Mouse (Mus musculus): ENCODE data around the gene Cd3g.
"Not testable (repeated sequence)": the region's sequence is repeated elsewhere in the genome, so short reads cannot be mapped to it uniquely, and the experiment has no call there.

Gene Cd3g

DNA sequence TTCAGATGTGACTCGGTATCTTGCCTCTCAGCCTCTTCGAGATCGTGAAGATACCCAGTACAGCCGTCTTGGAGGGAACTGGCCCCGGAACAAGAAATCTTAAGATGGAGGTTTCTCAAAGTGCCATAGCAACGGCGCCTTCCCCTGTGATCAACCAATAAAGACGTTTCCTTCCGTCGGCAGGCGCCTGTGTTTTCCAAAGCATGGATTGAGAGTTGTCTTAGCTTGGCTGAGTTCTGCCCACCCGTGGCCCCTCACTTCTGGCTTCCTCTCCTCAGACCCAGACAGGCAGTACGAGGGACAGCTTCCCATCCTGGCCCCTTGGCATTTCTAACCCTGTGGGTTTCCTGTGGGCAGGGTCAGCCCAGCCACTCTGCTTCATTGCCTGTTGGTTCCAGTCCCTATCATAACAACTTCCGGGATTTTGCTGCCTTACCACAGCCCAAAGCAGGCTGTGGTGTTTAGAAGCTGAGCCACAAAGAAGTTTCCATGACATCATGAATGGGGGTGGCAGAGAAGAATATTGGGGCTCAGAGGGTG, 6.1 kb upstream of the Cd3g start:
- peak; percentile 85 for DNase-seq (ENCODE audit: low spot score in 2 of 2)

DNA sequence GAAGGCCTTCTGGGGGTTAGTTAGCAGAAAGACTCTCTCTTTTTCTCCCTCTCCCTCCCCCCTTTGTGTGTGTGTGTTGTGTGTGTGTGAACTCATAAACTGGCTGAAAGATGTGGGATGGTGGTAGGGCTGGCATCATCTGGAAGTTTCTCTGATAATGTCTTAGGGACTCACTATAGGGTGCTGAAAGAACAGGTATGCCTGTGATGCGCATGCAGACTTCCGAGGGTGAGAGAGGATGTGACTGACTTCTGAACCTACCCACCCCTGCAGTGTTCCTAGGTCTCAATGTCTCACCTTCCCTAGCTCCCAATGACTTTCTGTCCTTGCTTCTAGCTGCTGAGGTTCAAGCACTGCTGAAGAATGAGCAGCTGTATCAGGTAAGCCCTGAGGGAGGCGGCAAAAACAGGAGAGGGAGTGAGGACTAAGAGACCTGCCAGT, 5.5 kb upstream of the Cd3g start:
- DNase-seq (ENCODE audit: low spot score in 2 of 2) = peak; percentile 40 to 41

DNA sequence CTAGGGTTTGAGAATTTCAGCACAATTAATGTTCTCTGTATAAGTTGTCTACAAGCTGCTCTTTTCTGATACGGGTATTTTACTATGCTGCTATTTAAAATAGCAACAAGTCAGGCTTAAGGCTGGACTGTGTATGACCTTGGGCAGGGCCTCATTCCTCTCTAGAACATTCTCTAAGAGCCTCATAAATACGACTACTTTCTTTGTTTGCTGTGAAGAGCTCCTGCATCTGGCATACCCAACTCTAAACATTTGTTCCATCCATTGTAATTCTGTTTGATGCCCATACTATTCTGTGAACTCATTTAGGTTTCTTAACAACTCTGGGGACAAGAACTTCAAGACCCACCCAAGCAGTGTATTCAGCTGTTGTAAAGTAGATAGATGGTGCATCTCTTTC, 2.8 kb upstream of the Cd3g start:
- DNase-seq (ENCODE audit: low spot score in 2 of 2) = no peak

DNA sequence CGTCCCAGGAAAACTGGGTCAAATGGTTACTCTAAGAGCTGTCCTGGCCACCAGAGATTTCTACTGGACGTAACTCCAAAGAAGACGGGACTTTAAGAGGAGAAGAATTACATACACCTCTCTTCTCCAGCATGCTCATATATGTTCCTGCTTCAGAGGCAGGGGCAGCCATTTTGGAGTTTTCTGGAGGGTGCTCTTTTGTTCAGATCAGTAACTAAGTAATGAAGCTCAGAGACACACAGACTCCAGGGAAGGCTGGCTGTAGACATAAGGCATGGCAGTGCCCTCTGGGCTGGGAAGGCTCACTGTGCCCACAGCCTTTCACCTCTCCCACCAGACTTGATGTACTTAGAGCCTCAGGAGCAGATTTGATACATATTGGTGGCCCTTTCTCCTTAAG, 2.3 kb upstream of the Cd3g start:
- DNase-seq (ENCODE audit: low spot score in 2 of 2) = peak in 1 of 2 experiments; percentile 48

DNA sequence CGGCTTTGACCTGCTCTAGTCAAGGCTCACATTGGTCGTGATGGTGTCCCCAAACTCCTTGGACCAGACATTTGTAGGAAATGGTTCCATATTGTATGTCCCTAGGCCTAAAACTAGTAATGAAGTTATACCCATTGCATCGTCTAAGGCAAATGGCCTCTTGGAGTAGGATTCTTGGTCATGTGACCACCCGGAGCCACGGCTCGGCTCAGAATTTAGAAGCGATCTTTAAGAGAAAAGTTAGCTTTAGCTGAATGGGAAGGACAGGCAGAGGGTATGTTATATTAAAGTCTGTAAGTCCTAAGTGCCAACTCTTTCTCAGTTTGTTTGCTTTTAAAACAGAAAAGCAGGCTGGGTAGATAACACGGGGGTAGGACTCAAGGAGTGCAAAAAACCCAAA, 1.9 kb upstream of the Cd3g start:
- DNase-seq (ENCODE audit: low spot score in 2 of 2) = peak in 1 of 2 experiments; percentile 34

DNA sequence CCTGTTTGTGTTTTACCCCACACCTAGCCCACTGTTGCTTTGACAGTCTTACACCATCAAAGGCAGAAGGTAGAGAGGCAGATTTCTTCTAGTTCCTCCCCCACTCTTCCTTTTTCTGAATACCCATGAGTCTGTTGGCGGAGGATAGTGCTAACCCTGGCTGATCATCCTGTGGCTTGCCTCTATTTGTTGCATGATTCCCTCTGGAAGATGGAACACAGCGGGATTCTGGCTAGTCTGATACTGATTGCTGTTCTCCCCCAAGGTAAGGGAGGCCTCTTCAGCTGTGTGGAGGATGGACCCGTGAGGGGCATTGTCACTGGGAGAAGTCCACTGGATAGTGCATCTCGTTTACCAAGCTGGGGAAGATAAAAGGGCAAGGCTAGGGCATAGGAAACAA, 1.4 kb upstream of the Cd3g start, which contains the start of gene Cd3d:
Gene Cd3d, plus strand, starts transcription at position 111 of the 400 bp plus-strand sequence.
- DNase-seq (ENCODE audit: low spot score in 2 of 2) = peak; percentile 66 to 76

DNA sequence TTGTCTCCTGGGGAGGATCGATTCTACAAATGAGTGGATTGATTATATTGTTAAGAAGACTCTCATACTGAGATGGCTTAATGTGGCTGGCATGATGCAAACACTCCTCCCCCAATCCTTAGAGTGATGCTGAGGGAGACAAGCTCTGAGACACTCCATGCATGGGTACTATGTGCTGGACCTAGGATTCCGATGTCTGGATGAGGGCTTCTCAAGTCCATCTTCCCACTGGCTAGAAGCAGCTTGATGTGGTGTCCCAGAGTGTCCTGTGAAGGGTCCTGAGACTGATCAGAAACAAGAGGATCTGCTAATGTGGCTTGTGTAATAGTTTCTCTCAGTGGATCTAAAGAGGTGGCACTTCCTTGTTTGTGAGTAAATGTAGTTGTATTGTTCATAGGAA, 873 bp upstream of the Cd3g start:
- no peak for DNase-seq (ENCODE audit: low spot score in 2 of 2)

DNA sequence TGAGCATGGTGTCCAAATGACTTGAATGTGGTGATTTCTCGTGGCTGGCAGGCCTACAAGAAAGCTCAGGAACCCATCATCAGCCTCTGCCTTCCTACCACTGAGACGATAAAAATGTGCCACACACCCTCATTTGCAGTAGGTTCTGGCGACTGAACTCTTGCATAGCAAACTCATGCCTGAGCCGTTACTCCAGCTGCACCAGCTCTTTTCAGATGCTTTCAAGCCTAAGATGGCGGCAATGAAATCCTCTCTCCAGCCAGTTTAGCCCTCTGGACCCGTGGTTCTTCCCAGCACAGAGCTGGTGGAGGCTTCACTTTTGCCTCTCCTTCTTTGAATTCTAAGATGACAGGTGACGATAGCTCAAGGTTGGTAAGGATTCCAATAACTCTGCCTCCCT, 425 bp downstream of the Cd3g start:
- peak; percentile 52 to 54 for DNase-seq (ENCODE audit: low spot score in 2 of 2)

DNA sequence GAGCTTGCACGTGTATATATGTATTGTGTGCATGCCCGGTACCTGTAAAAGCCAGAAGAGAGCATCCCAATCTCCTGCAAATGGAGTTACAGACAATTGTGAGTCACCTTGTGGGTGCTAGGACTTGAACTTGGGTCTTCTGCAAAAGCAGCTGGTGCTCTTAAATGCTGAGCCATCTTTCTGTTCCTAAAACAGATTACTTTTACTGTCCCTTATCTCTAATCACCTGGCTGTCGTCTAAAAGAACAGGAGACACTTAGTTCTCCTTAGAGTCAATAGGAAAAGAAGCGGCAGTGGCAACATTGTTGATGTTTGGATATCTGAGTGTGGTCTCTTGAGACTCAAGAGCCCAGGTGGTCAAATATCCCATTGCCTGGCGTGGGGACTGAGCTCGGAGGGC, 2.4 kb downstream of the Cd3g start:
- DNase-seq (ENCODE audit: low spot score in 2 of 2) = no peak

DNA sequence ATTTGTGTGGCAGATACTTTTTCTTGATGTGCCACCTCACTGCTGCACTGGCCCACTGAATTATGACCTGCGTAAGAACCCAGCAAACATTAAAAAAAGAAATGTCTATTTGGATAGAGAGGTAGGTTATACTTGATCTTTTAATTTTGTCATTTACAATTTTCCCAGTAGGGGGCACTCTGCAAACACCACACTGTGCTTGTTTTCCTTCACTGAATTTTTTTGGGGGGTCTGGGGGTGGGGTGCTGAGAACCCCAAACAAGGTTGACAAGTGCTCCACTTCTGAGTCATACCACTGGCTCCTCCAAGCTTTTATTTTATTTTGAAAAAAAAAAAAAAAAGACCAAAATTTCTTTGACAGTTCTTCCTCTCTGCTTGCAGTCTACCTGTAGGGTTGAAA, 10.8 kb downstream of the Cd3g start:
- peak in 1 of 2 experiments; percentile 60 for DNase-seq (ENCODE audit: low spot score in 2 of 2)

DNA sequence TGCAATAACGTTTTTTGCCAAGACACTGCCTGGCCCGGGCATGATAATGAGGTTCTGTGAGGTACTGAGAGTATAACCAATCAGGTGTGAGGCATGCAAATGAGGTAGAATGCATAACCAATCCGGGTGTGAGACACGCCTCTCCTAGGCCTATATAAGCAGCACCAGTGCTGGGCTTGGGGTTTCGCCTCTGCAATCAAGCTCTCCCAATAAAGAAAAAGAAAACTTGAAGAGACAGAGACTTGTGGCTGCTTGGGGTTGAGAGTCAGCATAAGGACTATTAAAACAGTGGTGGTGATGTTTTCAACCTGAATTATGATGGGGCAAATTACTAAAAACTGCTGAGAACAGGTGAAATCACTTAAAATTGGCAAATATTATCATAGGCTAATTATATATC, 12.5 kb downstream of the Cd3g start:
- DNase-seq (ENCODE audit: low spot score in 2 of 2) = not testable (repeated sequence)

DNA sequence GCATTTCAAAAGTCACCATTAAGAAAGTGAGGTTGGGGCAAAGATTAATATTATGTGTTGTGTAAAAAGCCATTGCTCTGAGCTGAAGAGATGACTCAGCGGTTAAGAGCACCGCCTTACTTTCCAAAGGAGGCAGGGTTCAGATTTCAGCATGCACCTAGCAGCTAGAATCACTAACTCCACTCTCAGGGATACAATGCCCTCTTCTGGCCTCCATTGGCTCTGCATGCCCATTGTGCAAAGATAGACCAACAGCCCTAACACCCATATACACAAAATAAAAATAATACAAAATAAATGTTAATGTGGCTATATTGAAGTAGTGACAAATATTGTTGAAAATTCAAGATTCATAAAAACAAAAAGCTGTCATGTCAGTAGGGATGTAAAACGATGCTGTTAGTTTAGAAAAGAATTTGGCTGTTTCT, 13.4 kb downstream of the Cd3g start:
- peak; percentile 79 to 85 for DNase-seq (ENCODE audit: low spot score in 2 of 2)

DNA sequence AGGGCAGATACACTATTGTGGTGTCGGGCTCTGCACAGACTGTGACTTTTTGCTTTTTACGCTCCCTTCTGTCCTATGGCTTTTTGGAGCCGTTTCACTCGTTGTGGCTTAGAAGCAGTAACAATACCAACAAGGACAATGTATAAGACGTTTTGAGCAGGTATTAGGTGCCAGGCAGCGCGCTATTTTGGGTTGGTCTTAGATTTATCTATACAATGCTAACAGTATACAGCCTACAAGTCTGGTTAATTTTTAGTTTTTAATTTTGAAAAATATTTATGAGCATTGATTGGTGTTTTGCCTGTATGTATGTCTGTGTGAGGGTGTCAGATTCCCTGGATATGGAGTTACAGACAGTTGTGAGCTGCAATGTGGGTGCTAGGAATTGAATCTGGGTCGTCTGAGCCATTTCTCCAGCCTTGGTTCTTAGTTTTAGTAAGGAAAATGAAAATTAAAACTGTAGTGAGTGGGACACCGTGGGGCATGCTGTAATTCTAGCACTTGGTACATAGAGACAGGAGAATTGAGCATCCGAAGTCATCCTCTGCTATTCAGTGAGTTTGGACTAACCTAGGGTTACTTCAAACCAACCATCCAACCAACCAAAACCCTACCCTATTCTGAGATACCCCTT, 14.3 kb downstream of the Cd3g start:
- no peak for DNase-seq (ENCODE audit: low spot score in 2 of 2)

DNA sequence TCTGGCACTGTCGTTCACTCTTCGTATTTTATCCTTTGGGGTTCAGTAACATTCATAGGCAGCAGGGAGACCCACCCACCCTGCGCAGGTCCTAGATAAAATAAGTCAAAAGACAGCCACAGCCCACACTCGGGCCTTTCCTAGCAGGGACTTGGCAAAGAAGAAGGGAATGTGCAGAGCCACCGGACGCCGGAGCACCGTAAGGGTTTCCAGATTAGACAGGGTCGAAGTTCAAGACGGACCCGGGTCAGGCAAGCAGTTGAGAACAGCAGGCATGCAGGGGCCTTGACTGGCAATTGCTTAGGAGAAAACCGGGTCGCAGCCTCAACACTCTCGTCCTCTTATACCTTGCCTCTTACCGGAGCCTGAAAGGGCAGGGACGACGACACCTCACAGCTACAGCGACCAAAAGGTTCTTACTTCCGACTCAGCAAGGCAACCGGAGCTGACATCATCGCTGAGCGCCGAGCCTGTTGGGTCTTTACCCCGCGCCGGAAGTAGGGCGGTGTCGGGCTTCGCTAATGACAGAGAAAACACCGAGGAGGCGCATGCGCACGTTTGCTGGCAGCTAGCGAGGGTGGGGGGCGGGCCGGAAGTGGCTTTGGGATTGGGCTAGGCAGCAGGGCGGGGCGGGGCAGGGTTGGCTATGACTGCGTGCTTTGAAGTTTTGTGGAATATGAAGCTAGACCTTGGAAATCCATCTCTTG, 15.0 kb downstream of the Cd3g start, which contains the start of gene Ube4a:
Gene Ube4a, minus strand, starts transcription at position 475 of the 707 bp plus-strand sequence.
- peak; percentile 98 to 99 for DNase-seq (ENCODE audit: low spot score in 2 of 2)

DNA sequence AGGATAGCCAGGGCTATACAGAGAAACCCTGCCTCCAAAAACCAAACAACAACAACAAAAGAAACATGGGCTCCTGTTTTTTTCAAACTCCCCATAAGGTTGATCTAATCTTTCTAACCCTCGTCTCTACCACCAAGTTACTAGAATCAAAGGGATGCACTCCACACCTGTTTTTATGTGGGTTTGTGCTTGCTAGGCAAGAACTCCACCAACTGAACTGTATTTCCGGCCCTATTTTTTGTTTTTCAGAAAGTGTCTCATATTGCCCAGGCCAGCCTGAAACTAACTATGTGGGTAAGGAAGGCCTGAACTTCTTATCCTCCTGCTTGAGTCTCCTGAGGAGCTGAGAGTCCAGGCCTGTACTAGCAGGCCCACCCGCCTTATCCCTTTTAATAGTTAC, 25.8 kb downstream of the Cd3g start:
- peak; percentile 32 to 57 for DNase-seq (ENCODE audit: low spot score in 2 of 2)

DNA sequence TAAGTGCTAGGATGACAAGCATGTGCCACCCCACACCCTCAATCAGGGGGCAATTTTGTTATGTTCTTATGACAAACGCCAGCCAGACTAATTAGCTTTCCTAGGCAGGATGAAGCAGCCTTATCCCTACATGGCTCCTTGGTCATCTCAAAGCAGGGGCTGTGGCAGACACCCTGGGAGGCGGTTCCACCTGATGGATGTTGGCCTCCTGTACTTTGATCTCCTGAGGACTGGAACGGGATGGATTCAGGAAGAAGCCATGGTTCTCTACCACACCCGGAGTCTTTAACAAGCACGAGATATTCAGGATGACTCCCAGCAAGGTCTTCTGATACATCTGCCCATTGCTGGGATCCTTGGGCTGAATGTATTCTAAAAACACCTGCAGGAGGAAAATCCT, 32.4 kb downstream of the Cd3g start:
- DNase-seq (ENCODE audit: low spot score in 2 of 2) = no peak

DNA sequence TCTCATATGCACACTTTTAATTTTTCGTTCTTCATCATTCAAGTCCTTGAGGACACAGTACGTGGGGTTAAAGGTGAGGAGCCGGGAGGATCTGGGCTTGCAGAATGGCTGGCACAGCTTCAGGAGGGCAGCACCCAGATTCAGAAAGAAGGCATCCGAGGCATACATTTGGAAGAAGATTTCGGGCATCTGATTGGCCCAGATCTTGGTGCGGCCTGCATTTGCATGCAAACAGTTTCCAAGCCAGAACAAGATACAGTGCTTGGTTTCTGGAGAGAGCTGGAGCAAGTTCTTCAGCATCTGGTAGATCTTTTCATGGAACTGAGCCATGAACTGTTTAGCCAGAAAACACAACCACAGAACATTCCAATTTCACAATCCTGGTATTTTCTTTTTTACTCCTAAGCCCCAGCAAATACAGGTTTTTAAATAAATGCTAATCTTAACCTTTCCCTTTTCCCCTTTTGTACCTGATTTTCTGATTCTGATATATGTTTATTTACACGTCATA, 34.0 kb downstream of the Cd3g start:
- DNase-seq (ENCODE audit: low spot score in 2 of 2) = no peak

DNA sequence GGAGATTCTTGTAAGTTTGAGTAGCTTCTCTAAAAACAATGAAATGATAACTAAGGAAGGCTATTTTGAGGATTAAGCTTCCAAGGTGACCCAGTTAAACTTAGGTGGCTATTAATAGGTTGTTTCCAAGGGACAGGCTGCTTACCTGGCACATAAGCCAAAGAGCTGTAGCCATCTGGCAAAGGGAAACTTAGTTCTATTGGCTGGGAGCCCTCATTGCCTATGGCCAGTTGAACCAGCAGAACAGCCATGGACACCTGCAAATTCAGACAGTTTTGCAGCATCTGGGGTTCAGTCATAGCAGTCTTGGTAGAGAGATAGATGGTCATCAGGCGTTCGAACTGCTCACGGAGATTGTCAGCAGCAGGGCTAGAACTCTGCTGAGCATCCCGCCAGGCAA, 37.8 kb downstream of the Cd3g start:
- no peak for DNase-seq (ENCODE audit: low spot score in 2 of 2)

DNA sequence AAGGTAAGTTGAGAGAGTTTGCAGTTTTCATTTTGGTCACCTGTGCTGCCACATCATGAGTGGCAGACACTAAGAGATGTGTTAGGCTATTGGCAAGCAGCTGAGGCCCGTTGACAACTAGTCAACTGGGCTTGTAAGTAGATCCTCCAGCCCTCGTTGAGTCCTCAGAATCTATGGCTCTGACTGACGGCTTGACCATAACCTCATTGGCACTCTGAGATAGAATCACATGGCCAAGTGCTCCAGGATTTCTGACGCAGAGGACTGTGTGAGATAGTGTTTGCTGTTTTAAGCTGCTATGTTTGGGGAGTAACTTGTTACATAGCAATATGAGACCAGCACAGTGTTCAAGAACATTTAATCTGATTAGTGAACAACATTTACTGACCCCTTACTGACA, 38.5 kb downstream of the Cd3g start:
- DNase-seq (ENCODE audit: low spot score in 2 of 2) = no peak

DNA sequence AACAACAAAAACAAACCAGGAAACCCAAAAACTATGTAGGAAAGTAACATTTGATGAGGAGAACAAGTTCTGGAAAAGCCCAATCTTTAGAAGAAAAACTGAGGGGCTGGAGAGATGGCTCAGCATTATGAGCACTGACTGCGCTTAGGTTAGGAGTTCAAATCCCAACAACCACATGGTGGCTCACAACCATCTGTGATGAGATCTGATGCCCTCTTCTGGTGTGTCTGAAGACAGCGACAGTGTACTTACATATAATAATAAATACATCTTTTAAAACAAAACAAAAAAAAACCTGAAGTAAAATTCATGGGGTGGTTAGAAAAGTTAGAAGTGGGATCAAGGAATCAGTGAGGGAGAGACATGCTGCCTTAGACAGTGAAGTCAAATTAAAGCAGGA, 58.7 kb downstream of the Cd3g start:
- no peak for DNase-seq (ENCODE audit: low spot score in 2 of 2)

DNA sequence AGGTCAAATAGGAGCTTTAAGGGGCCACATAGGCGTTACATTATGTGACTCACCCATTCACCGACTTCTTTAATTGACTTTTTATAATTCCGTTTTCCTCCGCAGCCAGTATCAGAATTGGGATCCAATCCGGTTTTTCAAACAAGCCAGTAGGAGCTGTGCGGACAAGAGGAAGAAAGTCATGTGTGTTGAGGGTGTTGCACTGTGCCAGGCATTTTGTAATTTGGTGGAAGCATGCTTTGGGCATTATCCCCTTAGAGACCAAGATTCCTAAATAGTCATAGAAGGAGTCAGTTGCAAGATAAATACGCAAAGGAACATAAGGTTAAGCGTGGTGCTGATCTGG, 59.1 kb downstream of the Cd3g start:
- DNase-seq (ENCODE audit: low spot score in 2 of 2) = peak in 1 of 2 experiments; percentile 11

DNA sequence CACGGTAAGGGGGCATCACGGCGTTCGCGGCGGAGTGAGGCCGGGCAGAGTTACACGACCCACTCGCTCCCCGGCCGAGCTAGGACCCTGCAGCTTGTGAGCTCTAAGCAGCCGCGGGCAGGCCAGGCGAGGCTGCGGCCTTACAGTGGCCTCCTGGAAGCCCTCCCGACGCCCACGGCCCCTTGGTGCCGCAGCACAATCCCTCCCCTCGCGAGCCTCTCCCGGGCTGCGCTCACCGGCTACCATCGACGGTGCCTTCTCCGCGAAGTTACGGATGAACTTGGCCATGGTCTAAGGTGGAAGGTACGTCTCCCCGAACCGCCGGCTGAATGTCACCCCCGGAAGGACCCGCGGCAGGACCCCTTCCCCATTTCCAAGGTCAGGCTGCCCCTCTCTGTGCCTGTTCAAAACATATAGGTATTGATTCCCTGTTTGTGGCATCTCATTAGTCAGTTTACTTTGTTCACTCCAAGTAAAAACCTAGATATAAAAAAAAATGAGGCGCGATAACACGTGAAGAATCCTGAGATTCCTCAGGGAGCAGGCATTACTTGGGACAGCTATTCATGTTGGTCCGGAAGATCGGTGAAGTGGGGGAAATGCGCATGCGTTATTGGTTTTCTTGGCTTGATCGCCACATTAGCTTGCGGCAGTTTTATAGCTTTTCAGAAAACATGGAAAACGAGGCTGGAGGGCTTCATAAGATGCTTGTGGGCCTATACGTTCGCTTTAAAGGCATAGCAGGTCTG, 59.7 kb downstream of the Cd3g start, which contains the start of gene Atp5l:
Gene Atp5l, minus strand, starts transcription at position 369 of the 749 bp plus-strand sequence.
- peak; percentile 68 to 83 for DNase-seq (ENCODE audit: low spot score in 2 of 2)

Measured in thymus, postnatal 10 days (tissue).